Mouse (Mus musculus): ENCODE results near the gene Ric8a. TPM values are rescaled to one million over a fixed set of nuclear protein-coding genes. Genes with fewer than 3 reads are reported as not detected.

The Ric8a gene
- polyA plus RNA-seq, 1 experiment from 2014 or later, result 68.0 TPM

DNA sequence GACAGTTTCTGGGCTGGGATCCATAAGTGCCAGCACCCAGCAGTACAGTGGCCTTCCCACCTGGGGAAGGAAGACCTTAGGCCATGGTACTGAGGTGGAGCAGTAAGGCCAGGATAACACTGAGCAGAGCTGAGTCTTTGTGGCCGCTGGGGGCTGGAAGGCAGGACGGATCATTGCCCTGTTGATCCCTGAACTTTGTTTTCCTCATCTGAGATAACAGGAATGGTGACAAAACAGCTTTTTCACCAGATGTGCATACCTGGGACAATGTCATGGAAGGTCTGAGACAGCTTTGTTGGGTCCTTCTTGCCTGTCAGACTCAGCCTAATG, 21.0 kb upstream of the Ric8a start:
- ATAC-seq (0 out of 2 replicates have a peak, but pooled peaks have one; percentile 4), DNase-seq (ENCODE audit: low spot score) (no peak)

DNA sequence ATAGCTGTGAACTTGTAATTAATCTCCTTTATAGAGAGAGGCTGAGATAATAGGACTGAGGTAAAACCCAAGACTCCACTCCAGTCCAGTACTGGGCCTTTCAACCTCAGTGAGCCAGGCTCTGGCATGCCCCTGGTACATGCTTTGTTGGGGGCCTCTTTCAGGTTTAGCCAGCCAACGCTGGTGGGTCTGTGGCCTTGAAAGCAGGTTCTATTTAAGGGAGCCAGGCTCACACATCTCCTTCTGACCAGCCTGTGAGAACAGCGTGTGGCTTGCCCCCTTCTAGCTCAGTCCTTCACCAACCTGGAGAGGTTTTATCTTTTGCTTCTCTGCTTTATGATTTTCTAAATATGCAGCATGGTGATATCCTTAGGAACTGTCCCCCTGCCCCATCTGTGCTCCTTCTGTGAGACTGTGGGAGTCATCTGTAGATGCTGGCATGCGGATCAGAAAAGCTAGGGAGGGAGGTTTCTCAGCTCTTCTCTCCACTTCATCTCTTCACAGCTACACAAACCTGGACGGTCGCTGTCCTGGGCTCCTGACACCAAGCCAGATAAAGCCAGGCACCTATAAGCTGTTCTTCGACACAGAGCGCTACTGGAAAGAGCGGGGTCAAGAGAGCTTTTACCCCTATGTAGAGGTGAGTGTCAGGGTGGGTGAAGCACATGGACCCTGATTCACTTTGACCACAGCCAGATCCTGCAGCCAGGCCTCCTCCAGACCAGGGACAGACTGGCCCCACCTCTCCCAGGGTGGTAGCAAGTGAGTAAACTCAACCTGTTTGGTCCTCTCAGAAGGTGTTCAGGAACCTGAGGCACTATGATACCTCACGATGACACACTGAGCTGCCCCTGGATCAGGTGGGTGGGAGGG, 20.3 kb upstream of the Ric8a start:
- H3K36me3 ChIP-seq (ENCODE audit: insufficient read depth, low read length), result no peaks in the 10 kb centered on the region
- no peak for ATAC-seq
- no peak overlapping the region for H3K9ac ChIP-seq (replicated peaks; ENCODE audit: low read depth)
- WGBS, result 72% methylated on average over 9 of the region's 9 CpGs
- no peak for DNase-seq (ENCODE audit: low spot score)
- no peak overlapping the region for H3K4me2 ChIP-seq (replicated peaks; ENCODE audit: low read depth, low read length)
- TF ChIP-seq CTCF (IDR thresholded peaks at IDR 0.05), result no peak
- TF ChIP-seq EP300 (IDR thresholded peaks at IDR 0.05), result no peak
- no peaks in the 10 kb centered on the region for H3K4me1 ChIP-seq (ENCODE audit: insufficient read depth, low read depth, low read length)
- no peak overlapping the region for H3K27ac ChIP-seq (ENCODE audit: low read length)
- no peaks in the 10 kb centered on the region for H3K27me3 ChIP-seq (replicated peaks; ENCODE audit: insufficient read depth, low read length)
- H3K4me3 ChIP-seq (ENCODE audit: low read depth, low read length), result no peak overlapping the region
- H3K9me3 ChIP-seq (ENCODE audit: low read length), result no peaks in the 10 kb centered on the region

More for the DNA sequence above, 21.0 kb upstream of the Ric8a start:
- Histone ChIP-seq H3K36me3 (ENCODE audit: insufficient read depth, low read length) (no peaks in the 10 kb centered on the region), H3K9me3 (ENCODE audit: low read length) (no peaks in the 10 kb centered on the region), H3K27me3 (replicated peaks; ENCODE audit: insufficient read depth, low read length) (no peaks in the 10 kb centered on the region), H3K4me2 (replicated peaks; ENCODE audit: low read depth, low read length) (peak overlapping the region; percentile 32; the same call in 1 of the 2 replicates), H3K4me1 (ENCODE audit: insufficient read depth, low read depth, low read length) (no peaks in the 10 kb centered on the region), H3K27ac (ENCODE audit: low read length) (no peak overlapping the region), H3K9ac (replicated peaks; ENCODE audit: low read depth) (no peak overlapping the region), H3K4me3 (ENCODE audit: low read depth, low read length) (no peak overlapping the region)
- TF ChIP-seq EP300 (IDR thresholded peaks at IDR 0.05) (no peak), CTCF (IDR thresholded peaks at IDR 0.05) (no peak)
- 72% methylated on average over 2 of the region's 2 CpGs for WGBS

DNA sequence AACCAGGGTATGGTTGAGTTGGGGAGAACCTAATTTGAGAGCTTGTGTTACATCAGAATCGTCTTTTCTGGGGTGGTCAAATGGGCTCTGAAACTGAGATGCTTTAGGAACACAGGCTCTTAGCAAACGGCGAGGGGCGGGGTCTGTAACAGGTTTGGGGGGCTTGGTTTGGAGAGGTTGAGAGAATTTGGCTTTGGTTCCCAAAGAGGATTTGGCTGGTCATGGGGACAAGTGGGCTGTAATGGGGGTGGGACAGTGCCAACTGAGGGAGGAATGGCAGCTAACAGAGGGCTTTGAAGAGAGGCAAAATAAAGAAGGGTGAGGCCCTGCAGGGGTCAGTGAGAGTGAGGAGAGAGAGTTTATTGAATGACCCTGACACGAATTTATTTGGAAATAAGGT, 17.2 kb upstream of the Ric8a start:
- no peak overlapping the region for H3K9ac ChIP-seq (replicated peaks; ENCODE audit: low read depth)
- no peaks in the 10 kb centered on the region for H3K27me3 ChIP-seq (replicated peaks; ENCODE audit: insufficient read depth, low read length)
- no peak for ATAC-seq
- no peaks in the 10 kb centered on the region for H3K9me3 ChIP-seq (ENCODE audit: low read length)
- no peak overlapping the region for H3K4me3 ChIP-seq (ENCODE audit: low read depth, low read length)
- 59% methylated on average over 5 of the region's 5 CpGs for WGBS
- no peak for DNase-seq (ENCODE audit: low spot score)
- no peaks in the 10 kb centered on the region for H3K4me1 ChIP-seq (ENCODE audit: insufficient read depth, low read depth, low read length)
- H3K27ac ChIP-seq (ENCODE audit: low read length), result no peak overlapping the region
- H3K36me3 ChIP-seq (ENCODE audit: insufficient read depth, low read length), result no peaks in the 10 kb centered on the region
- H3K4me2 ChIP-seq (replicated peaks; ENCODE audit: low read depth, low read length), result no peak overlapping the region
- TF ChIP-seq CTCF (IDR thresholded peaks at IDR 0.05) (no peak), EP300 (IDR thresholded peaks at IDR 0.05) (no peak)

DNA sequence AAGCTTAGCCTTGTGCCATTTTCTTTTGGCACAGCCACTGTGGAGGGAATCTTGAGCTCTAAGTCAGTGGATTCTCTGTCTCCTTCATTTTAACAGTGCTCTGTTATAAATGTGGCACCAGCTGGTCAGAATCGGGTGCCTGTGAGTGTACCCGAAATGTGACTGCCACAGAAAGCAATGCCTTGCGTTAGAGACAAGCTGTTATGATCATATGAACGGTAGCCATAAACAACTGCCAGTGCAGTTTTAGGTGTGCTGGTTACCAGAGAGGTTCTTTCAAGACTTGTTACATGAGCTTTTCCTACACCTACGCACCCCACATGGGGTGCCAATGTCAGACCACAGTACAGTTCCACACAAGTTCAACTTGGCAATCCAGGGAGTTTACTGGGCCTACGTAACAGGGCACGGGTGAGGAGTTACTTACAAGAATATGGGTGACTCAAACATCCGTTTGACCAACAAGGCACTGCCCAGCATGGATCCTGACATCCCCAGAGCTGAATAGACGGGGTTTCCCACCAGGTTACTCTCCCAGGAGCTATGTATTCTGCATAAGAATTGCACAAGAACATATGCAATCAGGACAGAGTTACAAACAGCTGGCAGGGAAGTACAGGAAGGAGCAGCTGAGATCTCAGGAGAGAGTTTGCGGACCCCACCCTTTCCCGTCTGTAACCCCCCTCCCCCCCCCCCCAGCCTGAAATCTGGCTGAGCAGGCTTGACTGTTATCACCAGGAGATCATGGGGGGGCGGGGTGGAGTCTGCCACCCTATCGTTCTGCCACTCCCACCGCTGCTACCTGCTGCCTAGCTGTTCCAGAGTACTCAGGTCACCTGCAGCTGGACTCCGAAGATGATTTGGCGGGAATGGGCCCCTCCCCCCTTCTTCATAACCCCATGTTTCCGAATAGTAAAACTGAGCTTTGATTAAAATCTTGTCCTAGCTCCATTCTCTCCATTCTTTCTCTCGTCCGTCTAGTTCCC, 15.7 kb upstream of the Ric8a start:
- H3K27me3 ChIP-seq (replicated peaks; ENCODE audit: insufficient read depth, low read length), result no peaks in the 10 kb centered on the region; the same call in 1 of the 2 replicates

DNA sequence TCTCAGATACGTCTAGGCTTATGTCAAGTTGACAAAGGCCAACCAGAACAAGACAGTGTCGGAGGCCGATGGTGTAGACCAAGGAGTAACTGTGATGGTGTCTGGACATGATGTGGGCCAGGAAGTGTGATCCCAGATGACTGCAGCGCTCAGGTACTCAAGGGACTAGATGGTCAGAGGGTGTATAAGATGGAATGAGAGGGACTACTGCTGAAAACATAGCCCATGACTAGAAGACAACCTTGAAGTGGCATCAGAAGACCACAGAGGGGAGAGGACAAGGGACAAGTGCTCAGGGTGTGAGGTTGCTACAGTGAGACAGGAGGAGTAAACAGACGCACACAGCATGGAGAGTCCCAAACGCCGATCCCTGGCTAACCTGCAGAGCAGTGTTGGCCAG, 13.0 kb upstream of the Ric8a start:
- DNase-seq (ENCODE audit: low spot score) (no peak), ATAC-seq (no peak)
- TF ChIP-seq EP300 (IDR thresholded peaks at IDR 0.05) (no peak), CTCF (IDR thresholded peaks at IDR 0.05) (no peak)
- Histone ChIP-seq H3K36me3 (ENCODE audit: insufficient read depth, low read length) (no peaks in the 10 kb centered on the region), H3K9me3 (ENCODE audit: low read length) (no peaks in the 10 kb centered on the region), H3K4me3 (ENCODE audit: low read depth, low read length) (no peak overlapping the region), H3K4me1 (ENCODE audit: insufficient read depth, low read depth, low read length) (no peaks in the 10 kb centered on the region), H3K27me3 (replicated peaks; ENCODE audit: insufficient read depth, low read length) (no peaks in the 10 kb centered on the region; the same call in 1 of the 2 replicates), H3K4me2 (replicated peaks; ENCODE audit: low read depth, low read length) (no peak overlapping the region), H3K9ac (replicated peaks; ENCODE audit: low read depth) (no peak overlapping the region), H3K27ac (ENCODE audit: low read length) (no peak overlapping the region)
- WGBS, result 67% methylated on average over 7 of the region's 7 CpGs

More for the DNA sequence above, 15.7 kb upstream of the Ric8a start:
- H3K36me3 ChIP-seq (ENCODE audit: insufficient read depth, low read length), result no peaks in the 10 kb centered on the region
- no peak overlapping the region for H3K27ac ChIP-seq (ENCODE audit: low read length)
- peak; percentile 27 for ATAC-seq
- peak; percentile 60 for DNase-seq (ENCODE audit: low spot score)
- H3K4me1 ChIP-seq (ENCODE audit: insufficient read depth, low read depth, low read length), result no peaks in the 10 kb centered on the region
- H3K4me3 ChIP-seq (ENCODE audit: low read depth, low read length), result no peak overlapping the region
- 28% methylated on average over 17 of the region's 19 CpGs for WGBS
- peak overlapping the region; percentile 6; the same call in 1 of the 2 replicates for H3K4me2 ChIP-seq (replicated peaks; ENCODE audit: low read depth, low read length)
- H3K9ac ChIP-seq (replicated peaks; ENCODE audit: low read depth), result no peak overlapping the region
- TF ChIP-seq CTCF (IDR thresholded peaks at IDR 0.05), result no peak
- no peak for TF ChIP-seq EP300 (IDR thresholded peaks at IDR 0.05)
- H3K9me3 ChIP-seq (ENCODE audit: low read length), result no peaks in the 10 kb centered on the region

All from lung, postnatal 0 days (tissue).